Mouse (Mus musculus) embryonic facial prominence, embryonic 14.5 days (tissue): Measurements from ENCODE around the gene Fyttd1. TPM values are rescaled to one million over a fixed set of nuclear protein-coding genes. Genes with fewer than 3 reads are reported as not detected.

Source experiments
- polyA plus RNA-seq: library from polyadenylated mRNA; unstranded; fragments of >200 nt; fragmentation: Nextera tagmentation; extraction: Ambion mirVana; gene quantifications from 2 replicates; pipeline ENCODE4 v1.2.1, GENCODE M21; 2014

Gene Fyttd1
- polyA plus RNA-seq, 1 experiment from 2014 or later = 136 TPM

Other genes starting within 250 kb of the Fyttd1 start
- gene Tnk2, start 233.6 kb upstream of the Fyttd1 start, polyA plus RNA-seq = 14.6 and 14.8 TPM in 2 replicates
- 1.6 and 1.8 TPM in 2 replicates for gene Muc4, start 141.6 kb upstream of the Fyttd1 start, polyA plus RNA-seq
- 0.43 and 0.79 TPM in 2 replicates for gene Muc20, start 80.1 kb upstream of the Fyttd1 start, polyA plus RNA-seq
- not detected in 2 replicates for gene Smbd1, start 67.0 kb upstream of the Fyttd1 start, polyA plus RNA-seq
- gene Rubcn, start 266 bp downstream of the Fyttd1 start, polyA plus RNA-seq = 19.6 and 20.3 TPM in 2 replicates
- gene Lrch3, start 36.6 kb downstream of the Fyttd1 start, polyA plus RNA-seq = 23.5 and 25.3 TPM in 2 replicates
- 3.1 and 7.4 TPM in 2 replicates for gene Iqcg, start 178.7 kb downstream of the Fyttd1 start, polyA plus RNA-seq
- 940 and 1,079 TPM in 2 replicates for gene Rpl35a, start 179.0 kb downstream of the Fyttd1 start, polyA plus RNA-seq
- 2.3 and 2.5 TPM in 2 replicates for gene Lmln, start 185.0 kb downstream of the Fyttd1 start, polyA plus RNA-seq